Mouse (Mus musculus): ENCODE measurements around the gene Nrsn2. TPM values are rescaled to one million over a fixed set of nuclear protein-coding genes. Genes with fewer than 3 reads are reported as not detected.
A peak's percentile ranks its signal among the peaks of the same experiment; 100 is the strongest.

Gene Nrsn2
- polyA plus RNA-seq, 1 experiment from 2014 or later: not detected

DNA sequence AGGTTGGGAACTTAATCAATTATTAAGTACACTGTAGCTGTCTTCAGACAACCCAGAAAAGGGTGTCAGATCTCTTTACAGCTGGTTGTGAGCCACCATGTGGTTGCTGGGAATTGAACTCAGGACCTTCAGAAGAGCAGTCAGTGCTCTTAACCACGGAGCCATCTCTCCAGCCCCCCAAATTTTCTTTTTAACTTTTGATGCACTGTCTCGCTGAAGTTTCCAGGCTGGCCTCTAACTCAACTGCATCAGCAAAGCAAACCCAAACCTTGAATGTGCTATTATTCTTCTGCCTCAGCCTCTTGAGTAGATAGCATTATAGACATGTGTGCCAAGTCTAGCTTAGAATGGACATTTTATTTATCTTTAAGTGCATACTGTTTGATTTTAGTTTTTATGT, 28.7 kb downstream of the Nrsn2 start:
- Histone ChIP-seq H3K4me3 (ENCODE audit: low read depth, low read length) (no peak overlapping the region), H3K27ac (ENCODE audit: low read depth) (peak overlapping the region; percentile 75; the same call in 1 of the 2 replicates), H3K27me3 (ENCODE audit: insufficient read depth, low read length) (no peaks in the 10 kb centered on the region), H3K4me1 (ENCODE audit: insufficient read depth) (peaks cover 35% of the 10 kb centered on the region), H3K9me3 (ENCODE audit: low read length) (no peaks in the 10 kb centered on the region), H3K36me3 (replicated peaks; ENCODE audit: insufficient read depth, low read length) (no peaks in the 10 kb centered on the region), H3K4me2 (ENCODE audit: low read depth, low read length) (no peak overlapping the region), H3K9ac (replicated peaks) (no peak overlapping the region)
- no peak for ATAC-seq
- no peak for TF ChIP-seq CTCF (IDR thresholded peaks at IDR 0.05; ENCODE audit: low read depth)
- no peak for DNase-seq
- WGBS (ENCODE audit: insufficient replicate concordance): 60% methylated on average over 2 of the region's 2 CpGs

DNA sequence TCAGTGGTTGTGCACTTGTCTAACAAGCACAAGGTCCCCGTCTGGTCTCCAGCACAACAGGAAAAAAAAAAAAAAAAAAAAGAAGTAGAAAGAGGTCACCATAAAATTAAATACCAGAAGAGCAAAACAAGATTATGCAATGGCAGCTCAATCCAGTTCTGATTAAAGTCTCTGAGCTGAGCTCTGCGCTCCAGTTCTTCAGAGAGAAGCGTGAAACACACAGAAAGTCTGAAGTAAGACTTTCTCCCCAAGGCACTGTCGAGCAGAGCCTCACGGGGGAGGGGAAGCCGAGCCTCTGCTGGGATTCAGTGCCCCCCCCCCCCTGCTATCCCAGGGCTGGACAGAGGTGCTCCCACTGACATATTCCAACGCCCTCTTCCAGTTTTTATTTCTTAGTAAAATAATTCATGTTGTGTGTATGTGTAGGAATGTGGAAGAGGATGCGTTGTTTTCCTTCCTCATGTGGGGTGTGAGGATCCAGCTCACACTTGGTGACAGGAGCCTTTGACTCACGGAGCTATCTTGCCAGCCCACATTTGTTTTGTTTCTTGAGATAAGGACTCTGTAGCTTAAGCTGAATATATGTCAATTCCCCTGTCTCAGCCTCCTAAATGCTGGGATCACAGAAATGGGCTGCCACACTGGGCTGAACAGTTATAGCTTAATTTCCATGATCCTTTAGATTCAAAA, 29.5 kb downstream of the Nrsn2 start:
- peak overlapping the region; percentile 38 for H3K9ac ChIP-seq (replicated peaks)
- no peaks in the 10 kb centered on the region for H3K36me3 ChIP-seq (replicated peaks; ENCODE audit: insufficient read depth, low read length)
- ATAC-seq (peak; percentile 43), DNase-seq (no peak)
- no peaks in the 10 kb centered on the region for H3K27me3 ChIP-seq (ENCODE audit: insufficient read depth, low read length)
- peak overlapping the region; percentile 75 for H3K27ac ChIP-seq (ENCODE audit: low read depth)
- 38% methylated on average over 9 of the region's 9 CpGs for WGBS (ENCODE audit: insufficient replicate concordance)
- H3K9me3 ChIP-seq (ENCODE audit: low read length): no peaks in the 10 kb centered on the region
- H3K4me2 ChIP-seq (ENCODE audit: low read depth, low read length): peak overlapping the region; percentile 54
- H3K4me3 ChIP-seq (ENCODE audit: low read depth, low read length): no peak overlapping the region
- TF ChIP-seq EP300 (IDR thresholded peaks at IDR 0.05; ENCODE audit: low read depth) (peak; percentile 80), CTCF (IDR thresholded peaks at IDR 0.05; ENCODE audit: low read depth) (no peak)
- H3K4me1 ChIP-seq (ENCODE audit: insufficient read depth): peaks cover 35% of the 10 kb centered on the region

GRCm38 (mm10) chr2:152345393-152345792, 31.0 kb downstream of the Nrsn2 start:
- Histone ChIP-seq H3K4me1 (ENCODE audit: insufficient read depth) (peaks cover 33% of the 10 kb centered on the region), H3K36me3 (replicated peaks; ENCODE audit: insufficient read depth, low read length) (no peaks in the 10 kb centered on the region), H3K27ac (ENCODE audit: low read depth) (no peak overlapping the region), H3K4me2 (ENCODE audit: low read depth, low read length) (no peak overlapping the region), H3K27me3 (ENCODE audit: insufficient read depth, low read length) (no peaks in the 10 kb centered on the region), H3K9ac (replicated peaks) (no peak overlapping the region), H3K4me3 (ENCODE audit: low read depth, low read length) (no peak overlapping the region), H3K9me3 (ENCODE audit: low read length) (no peaks in the 10 kb centered on the region)
- 92% methylated on average over 6 of the region's 6 CpGs for WGBS (ENCODE audit: insufficient replicate concordance)
- TF ChIP-seq EP300 (IDR thresholded peaks at IDR 0.05; ENCODE audit: low read depth) (no peak), CTCF (IDR thresholded peaks at IDR 0.05; ENCODE audit: low read depth) (no peak)
- DNase-seq: no peak
- no peak for ATAC-seq

DNA sequence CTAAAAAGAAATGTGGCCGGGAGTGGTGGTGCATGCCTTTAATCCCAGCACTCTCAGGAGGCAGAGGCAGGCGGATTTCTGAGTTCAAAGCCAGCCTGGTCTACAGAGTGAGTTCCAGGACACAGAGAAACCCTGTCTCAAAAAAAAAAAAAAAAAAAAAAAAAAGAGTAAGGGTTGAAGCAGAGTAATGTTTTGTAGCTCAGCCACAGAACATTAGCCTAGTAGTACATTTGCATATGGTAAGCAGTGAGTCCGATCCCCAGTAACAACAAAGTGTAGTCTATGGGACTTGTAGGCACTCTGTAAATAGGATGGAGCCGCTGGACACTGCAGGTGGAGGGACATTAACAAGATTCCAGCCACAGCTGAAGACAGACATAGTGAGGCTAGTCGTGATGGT, 31.5 kb downstream of the Nrsn2 start:
- WGBS (ENCODE audit: insufficient replicate concordance): 74% methylated on average over 5 of the region's 5 CpGs
- no peak for ATAC-seq

DNA sequence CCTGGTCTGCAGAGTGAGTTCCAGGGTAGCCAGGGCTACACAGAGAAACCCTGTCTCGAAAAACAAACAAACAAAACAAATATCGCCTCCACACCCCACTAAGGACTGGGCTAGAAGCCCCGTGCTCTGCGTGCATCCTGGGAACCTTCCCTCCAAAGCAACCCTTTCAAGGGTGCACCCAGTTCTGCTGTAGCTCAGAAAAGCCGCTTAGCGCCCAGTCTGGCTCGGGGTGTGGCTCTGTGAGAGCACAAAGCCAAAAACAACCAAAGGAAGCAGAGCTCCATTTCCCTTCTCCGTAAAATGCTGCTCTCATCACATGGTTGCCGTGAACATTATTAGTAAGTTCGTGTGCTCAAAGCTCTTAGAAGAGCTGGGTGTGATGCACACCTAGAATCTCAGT, 32.1 kb downstream of the Nrsn2 start:
- TF ChIP-seq CTCF (IDR thresholded peaks at IDR 0.05; ENCODE audit: low read depth): no peak
- no peak for TF ChIP-seq EP300 (IDR thresholded peaks at IDR 0.05; ENCODE audit: low read depth)
- Histone ChIP-seq H3K36me3 (replicated peaks; ENCODE audit: insufficient read depth, low read length) (no peaks in the 10 kb centered on the region; the same call in 1 of the 2 replicates), H3K27me3 (ENCODE audit: insufficient read depth, low read length) (no peaks in the 10 kb centered on the region), H3K4me2 (ENCODE audit: low read depth, low read length) (peak overlapping the region; percentile 98), H3K27ac (ENCODE audit: low read depth) (peak overlapping the region; percentile 88), H3K9me3 (ENCODE audit: low read length) (no peaks in the 10 kb centered on the region), H3K4me1 (ENCODE audit: insufficient read depth) (peaks cover 26% of the 10 kb centered on the region), H3K4me3 (ENCODE audit: low read depth, low read length) (peak overlapping the region; percentile 63), H3K9ac (replicated peaks) (peak overlapping the region; percentile 80)
- DNase-seq (no peak), ATAC-seq (peak; percentile 16)
- WGBS (ENCODE audit: insufficient replicate concordance): 10% methylated on average over 10 of the region's 10 CpGs

More for the DNA sequence above, 31.5 kb downstream of the Nrsn2 start:
- Histone ChIP-seq H3K9ac (replicated peaks) (no peak overlapping the region), H3K27me3 (ENCODE audit: insufficient read depth, low read length) (no peaks in the 10 kb centered on the region), H3K36me3 (replicated peaks; ENCODE audit: insufficient read depth, low read length) (no peaks in the 10 kb centered on the region), H3K4me2 (ENCODE audit: low read depth, low read length) (no peak overlapping the region), H3K4me1 (ENCODE audit: insufficient read depth) (peaks cover 31% of the 10 kb centered on the region), H3K4me3 (ENCODE audit: low read depth, low read length) (no peak overlapping the region), H3K9me3 (ENCODE audit: low read length) (no peaks in the 10 kb centered on the region), H3K27ac (ENCODE audit: low read depth) (no peak overlapping the region)
- DNase-seq: no peak
- no peak for TF ChIP-seq EP300 (IDR thresholded peaks at IDR 0.05; ENCODE audit: low read depth)
- no peak for TF ChIP-seq CTCF (IDR thresholded peaks at IDR 0.05; ENCODE audit: low read depth)

DNA sequence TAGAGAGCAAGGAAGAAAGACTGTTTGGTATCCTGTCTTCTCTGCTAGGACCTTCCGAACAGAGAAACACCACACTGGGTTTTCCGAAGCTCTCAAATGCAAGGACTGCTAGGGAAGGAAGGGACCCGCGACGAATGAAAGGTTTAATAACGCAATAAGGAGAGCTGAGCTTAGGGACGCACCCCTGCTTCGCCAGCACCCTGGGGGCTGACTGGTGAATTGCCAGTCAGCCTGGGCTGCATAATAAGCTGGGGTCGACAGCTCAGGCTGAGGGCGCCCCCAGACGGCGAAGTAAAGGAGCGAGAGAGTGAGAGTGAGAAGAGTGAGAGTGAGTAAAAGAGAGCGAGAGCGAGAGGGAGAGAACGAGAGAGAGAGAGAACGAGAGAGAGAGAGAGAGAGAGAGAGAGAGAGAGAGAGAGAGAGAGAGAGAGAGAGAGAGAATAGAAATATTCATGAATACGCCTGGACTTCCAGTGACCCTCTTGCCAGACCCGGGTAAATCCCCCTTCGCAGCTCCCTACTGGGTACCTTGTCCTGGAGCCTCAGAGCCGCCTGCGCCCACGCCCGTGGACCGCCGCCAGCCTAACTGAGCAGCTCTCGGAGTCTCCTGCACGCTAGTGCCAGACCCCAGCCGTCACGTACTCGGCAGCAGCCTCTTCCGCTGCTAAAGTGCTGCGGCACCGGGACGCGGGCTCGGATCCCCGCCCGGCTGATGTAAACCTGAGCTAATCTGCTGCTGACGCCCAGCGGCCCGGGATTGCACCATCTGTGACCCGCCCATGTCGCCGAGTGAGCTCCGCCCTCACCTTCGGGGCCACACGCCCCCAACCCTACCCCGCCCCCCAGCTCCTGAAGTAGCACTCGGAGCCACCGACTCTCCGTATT, 32.9 kb downstream of the Nrsn2 start, which contains the start of gene Trib3:
Gene Trib3 (minus strand): TSS at position 704 of the 885 bp plus-strand sequence.
- DNase-seq (peak; percentile 89), ATAC-seq (peak; percentile 91)
- under 1% methylated on average over 52 of the region's 52 CpGs for WGBS (ENCODE audit: insufficient replicate concordance)
- H3K27ac ChIP-seq (ENCODE audit: low read depth): peak within 1 kb of the TSS; percentile 88
- TF ChIP-seq CTCF (IDR thresholded peaks at IDR 0.05; ENCODE audit: low read depth) (peak; percentile 87), EP300 (IDR thresholded peaks at IDR 0.05; ENCODE audit: low read depth) (no peak; the same call in 1 of the 2 replicates)
- no peaks in the 10 kb centered on the region for H3K27me3 ChIP-seq (ENCODE audit: insufficient read depth, low read length)
- H3K4me2 ChIP-seq (ENCODE audit: low read depth, low read length): peak within 1 kb of the TSS; percentile 98
- peaks cover 22% of the 10 kb centered on the region for H3K4me1 ChIP-seq (ENCODE audit: insufficient read depth)
- H3K36me3 ChIP-seq (replicated peaks; ENCODE audit: insufficient read depth, low read length): no peaks in the 10 kb centered on the region; the same call in 1 of the 2 replicates
- peak within 1 kb of the TSS; percentile 80 for H3K9ac ChIP-seq (replicated peaks)
- no peaks in the 10 kb centered on the region for H3K9me3 ChIP-seq (ENCODE audit: low read length)
- peak within 1 kb of the TSS; percentile 63 for H3K4me3 ChIP-seq (ENCODE audit: low read depth, low read length)

Data from liver, postnatal 0 days (tissue).